Mouse (Mus musculus): ENCODE data around the gene Nr3c2. TPM values are rescaled to one million over a fixed set of nuclear protein-coding genes. Genes with fewer than 3 reads are reported as not detected.

Gene Nr3c2
- polyA plus RNA-seq, 1 experiment, result 0.39 TPM

DNA sequence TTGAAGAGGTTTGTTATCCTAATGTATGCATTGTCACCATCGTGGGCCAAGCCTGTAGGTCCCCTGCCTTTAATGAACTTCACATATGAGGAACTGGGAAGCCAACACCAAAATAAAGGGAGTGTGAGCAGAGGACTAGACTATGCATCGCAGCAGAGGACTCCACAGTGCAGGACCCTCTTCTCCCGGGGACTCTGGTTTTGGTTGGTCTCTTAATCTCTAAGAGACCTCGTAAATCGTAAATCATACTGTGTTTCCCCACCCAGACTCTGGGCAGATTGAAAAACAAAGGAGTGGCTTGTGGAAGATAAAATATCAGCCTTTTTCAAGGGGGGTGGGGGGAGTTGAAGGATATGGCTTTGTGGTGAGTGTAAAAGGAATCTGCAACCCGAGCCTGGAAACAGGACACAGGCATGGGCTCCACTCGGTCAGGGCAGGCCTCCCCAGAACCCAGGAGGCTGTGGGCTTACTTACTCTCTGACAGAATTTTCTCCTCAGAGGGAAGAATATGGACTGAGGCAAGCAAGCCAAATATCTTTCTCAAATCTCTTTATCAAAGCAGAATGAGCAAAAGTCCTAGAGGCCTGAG, 234.6 kb downstream of the Nr3c2 start:
- H3K27ac ChIP-seq (ENCODE audit: insufficient read depth, low read depth, low read length), result no peak overlapping the region
- H3K4me1 ChIP-seq (ENCODE audit: control insufficient read depth, insufficient read depth, low read length), result 0 out of 2 replicates have a peak, but pooled peaks cover 4% of the 10 kb centered on the region
- no peak overlapping the region for H3K4me3 ChIP-seq (ENCODE audit: insufficient read depth, low read length)
- TF ChIP-seq CTCF (IDR thresholded peaks at IDR 0.05; ENCODE audit: low read depth, low read length), result no peak
- TF ChIP-seq POLR2A (IDR thresholded peaks at IDR 0.05; ENCODE audit: borderline replicate concordance, low read depth, low read length), result no peak

DNA sequence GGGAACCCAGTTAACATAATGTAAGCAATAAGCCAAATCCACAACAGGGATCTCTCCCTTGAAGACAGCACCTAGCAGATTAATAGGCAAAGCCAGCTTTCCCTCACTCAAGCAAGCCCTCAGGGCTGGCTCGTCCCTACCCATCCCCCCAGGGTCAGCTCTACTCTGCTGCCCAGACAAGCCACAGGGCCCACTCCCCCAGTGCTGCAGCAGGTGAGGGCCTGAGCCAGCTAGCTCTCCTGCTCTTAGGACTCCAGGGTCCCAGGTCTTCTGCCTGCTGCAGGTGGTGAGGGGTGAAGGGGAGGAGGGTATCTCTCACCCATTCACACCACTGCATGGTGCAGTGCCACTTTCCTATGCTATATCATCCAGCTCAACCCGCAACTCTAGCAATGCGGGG, 246.0 kb downstream of the Nr3c2 start:
- Histone ChIP-seq H3K27ac (ENCODE audit: insufficient read depth, low read depth, low read length) (no peak overlapping the region), H3K4me1 (ENCODE audit: control insufficient read depth, insufficient read depth, low read length) (no peaks in the 10 kb centered on the region), H3K4me3 (ENCODE audit: insufficient read depth, low read length) (no peak overlapping the region)
- TF ChIP-seq POLR2A (IDR thresholded peaks at IDR 0.05; ENCODE audit: borderline replicate concordance, low read depth, low read length) (no peak), CTCF (IDR thresholded peaks at IDR 0.05; ENCODE audit: low read depth, low read length) (no peak)

DNA sequence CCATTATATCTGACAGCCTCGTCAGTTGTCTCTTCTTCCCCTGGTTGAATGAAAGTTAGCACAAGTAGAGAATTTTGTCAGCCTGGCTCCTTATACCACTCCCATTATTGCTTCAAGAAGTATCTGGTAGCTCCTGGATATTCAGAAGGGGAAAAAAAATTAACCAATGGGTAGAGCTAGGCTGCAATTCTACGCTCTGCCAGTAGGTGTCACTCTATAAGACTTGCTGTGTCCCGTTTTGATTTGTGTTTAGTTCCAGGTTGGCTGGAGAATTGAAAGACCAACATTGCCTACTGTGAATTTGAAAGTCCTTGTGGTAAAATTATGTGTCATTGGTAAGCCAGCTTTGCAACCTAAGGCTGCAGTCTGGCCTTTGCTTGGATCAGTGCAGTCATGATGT, 255.3 kb downstream of the Nr3c2 start:
- TF ChIP-seq POLR2A (IDR thresholded peaks at IDR 0.05; ENCODE audit: borderline replicate concordance, low read depth, low read length), result no peak
- TF ChIP-seq CTCF (IDR thresholded peaks at IDR 0.05; ENCODE audit: low read depth, low read length), result no peak
- Histone ChIP-seq H3K4me3 (ENCODE audit: insufficient read depth, low read length) (no peak overlapping the region), H3K27ac (ENCODE audit: insufficient read depth, low read depth, low read length) (no peak overlapping the region), H3K4me1 (ENCODE audit: control insufficient read depth, insufficient read depth, low read length) (no peaks in the 10 kb centered on the region)

DNA sequence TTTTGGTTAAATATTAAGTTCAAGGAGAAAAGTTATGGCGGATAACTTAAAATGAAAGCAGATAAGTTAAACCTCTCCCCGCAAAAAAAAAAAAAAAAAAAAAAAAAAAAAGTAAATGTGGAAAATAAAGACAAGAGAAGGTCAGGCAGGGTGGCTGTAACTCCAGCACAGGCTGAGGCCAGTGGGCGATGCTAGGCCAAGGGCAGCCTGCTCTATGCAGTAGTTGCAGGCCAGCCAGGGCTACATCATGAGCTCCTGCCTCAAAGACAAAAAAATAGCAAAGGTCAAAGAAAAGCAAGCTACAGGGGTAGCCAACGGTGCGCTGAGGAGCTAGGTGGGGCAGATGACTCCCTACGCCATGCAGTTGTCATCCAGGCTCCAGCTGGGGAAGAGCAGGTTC, 270.1 kb downstream of the Nr3c2 start:
- Histone ChIP-seq H3K4me3 (ENCODE audit: insufficient read depth, low read length) (no peak overlapping the region), H3K27ac (ENCODE audit: insufficient read depth, low read depth, low read length) (no peak overlapping the region), H3K4me1 (ENCODE audit: control insufficient read depth, insufficient read depth, low read length) (no peaks in the 10 kb centered on the region)
- TF ChIP-seq CTCF (IDR thresholded peaks at IDR 0.05; ENCODE audit: low read depth, low read length) (no peak), POLR2A (IDR thresholded peaks at IDR 0.05; ENCODE audit: borderline replicate concordance, low read depth, low read length) (no peak)

DNA sequence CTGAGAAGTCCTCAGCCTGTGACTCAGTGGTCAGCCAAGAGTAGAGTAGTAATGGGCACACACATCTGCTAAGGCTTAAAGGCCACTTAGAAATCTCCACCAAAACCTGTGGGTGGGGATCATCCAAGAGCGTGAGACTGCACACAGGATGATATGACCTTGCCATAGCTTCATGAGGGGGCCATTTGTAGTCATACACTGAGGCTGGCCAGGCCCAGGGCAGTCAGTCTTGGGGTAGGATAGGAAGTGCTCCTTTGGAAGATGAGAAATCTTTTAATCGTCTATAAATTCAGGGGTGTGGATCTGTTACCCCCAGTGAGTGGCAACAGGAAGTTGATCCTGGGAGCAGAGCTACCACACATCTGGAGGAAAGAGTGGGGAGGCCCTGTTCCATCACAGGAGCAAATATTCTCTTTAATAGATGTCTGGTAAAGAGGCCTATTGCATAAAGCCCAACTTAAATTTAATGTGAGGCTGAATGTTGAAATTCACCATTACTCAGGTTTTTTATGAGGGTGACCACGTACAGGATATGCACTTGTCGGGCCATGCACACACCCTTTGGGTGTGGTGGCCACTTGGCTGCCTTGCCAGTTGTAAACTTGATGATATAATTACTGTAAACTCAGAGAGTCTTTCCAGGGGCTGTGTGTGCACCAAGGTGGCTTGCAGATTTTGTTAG, 270.7 kb downstream of the Nr3c2 start:
- no peaks in the 10 kb centered on the region for H3K4me1 ChIP-seq (ENCODE audit: control insufficient read depth, insufficient read depth, low read length)
- no peak overlapping the region for H3K4me3 ChIP-seq (ENCODE audit: insufficient read depth, low read length)
- TF ChIP-seq POLR2A (IDR thresholded peaks at IDR 0.05; ENCODE audit: borderline replicate concordance, low read depth, low read length), result no peak
- no peak for TF ChIP-seq CTCF (IDR thresholded peaks at IDR 0.05; ENCODE audit: low read depth, low read length)
- H3K27ac ChIP-seq (ENCODE audit: insufficient read depth, low read depth, low read length), result no peak overlapping the region

DNA sequence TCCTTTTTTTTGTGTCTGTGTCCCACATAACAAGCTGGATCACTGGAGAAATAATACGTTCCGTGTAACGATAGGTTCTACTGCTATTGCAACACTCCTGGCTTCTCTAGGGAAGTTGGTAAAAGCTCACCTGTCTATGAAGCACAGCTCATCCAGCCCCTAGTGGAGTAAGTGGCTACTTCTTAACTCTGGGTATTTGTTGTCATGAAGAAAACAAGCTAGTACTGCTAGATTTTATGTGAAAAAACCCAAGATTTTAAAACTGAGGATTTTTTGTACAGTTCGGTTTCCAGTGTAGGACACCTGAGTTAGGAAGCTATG, 271.2 kb downstream of the Nr3c2 start:
- TF ChIP-seq POLR2A (IDR thresholded peaks at IDR 0.05; ENCODE audit: borderline replicate concordance, low read depth, low read length) (no peak), CTCF (IDR thresholded peaks at IDR 0.05; ENCODE audit: low read depth, low read length) (no peak)
- no peak overlapping the region for H3K4me3 ChIP-seq (ENCODE audit: insufficient read depth, low read length)
- H3K4me1 ChIP-seq (ENCODE audit: control insufficient read depth, insufficient read depth, low read length), result no peaks in the 10 kb centered on the region
- H3K27ac ChIP-seq (ENCODE audit: insufficient read depth, low read depth, low read length), result no peak overlapping the region

DNA sequence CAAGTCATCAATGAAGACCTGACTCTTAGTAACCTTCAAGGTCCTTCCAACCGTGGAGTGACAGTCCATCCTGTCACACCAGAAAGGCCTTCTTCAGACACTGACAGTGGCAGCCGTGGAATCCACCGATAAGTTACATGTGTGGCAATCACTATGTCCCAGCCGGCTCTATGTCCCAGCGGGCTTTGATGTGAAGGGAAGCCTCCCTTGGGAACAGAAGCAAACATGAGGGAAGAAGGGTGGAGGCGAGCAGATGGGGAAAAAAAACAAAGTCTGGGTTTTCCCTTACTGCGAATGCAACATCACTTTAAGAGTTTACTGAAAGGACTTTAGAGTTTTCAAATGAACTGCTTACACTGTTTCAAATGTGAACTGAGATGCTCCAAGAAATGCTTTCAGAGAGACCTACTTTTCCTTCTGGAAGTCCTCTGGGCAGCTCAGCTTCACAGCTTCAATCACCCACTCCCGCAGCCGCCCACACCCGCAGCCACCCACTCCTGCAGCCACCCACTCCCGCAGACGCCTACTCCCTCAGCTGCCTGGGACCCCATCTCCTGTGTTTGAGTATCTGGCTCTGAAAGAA, 273.9 kb downstream of the Nr3c2 start:
- no peak for TF ChIP-seq POLR2A (IDR thresholded peaks at IDR 0.05; ENCODE audit: borderline replicate concordance, low read depth, low read length)

DNA sequence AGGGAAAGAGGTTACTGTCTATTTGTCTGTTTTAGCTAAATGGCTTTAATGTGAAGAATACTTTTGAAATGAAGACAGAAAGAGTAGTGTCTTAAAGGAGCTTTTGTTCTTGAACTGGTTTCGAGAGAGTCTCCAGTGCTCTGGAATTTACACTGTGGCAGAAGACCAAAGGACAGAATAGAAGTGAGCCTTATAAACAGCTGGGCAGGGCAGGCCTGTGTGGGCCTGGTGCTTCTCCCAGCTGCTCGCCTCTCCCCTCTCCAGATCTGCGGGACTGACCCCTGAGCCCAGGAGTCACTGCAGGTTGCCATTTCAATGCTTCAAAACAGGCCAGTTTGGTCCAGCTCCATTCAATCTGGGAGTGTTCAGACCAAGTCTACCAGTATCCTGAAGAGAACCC, 274.5 kb downstream of the Nr3c2 start:
- Histone ChIP-seq H3K4me1 (ENCODE audit: control insufficient read depth, insufficient read depth, low read length) (no peaks in the 10 kb centered on the region), H3K27ac (ENCODE audit: insufficient read depth, low read depth, low read length) (no peak overlapping the region), H3K4me3 (ENCODE audit: insufficient read depth, low read length) (no peak overlapping the region)
- TF ChIP-seq POLR2A (IDR thresholded peaks at IDR 0.05; ENCODE audit: borderline replicate concordance, low read depth, low read length) (no peak), CTCF (IDR thresholded peaks at IDR 0.05; ENCODE audit: low read depth, low read length) (no peak)

More for the DNA sequence above, 273.9 kb downstream of the Nr3c2 start:
- Histone ChIP-seq H3K27ac (ENCODE audit: insufficient read depth, low read depth, low read length) (no peak overlapping the region), H3K4me3 (ENCODE audit: insufficient read depth, low read length) (no peak overlapping the region), H3K4me1 (ENCODE audit: control insufficient read depth, insufficient read depth, low read length) (no peaks in the 10 kb centered on the region)

DNA sequence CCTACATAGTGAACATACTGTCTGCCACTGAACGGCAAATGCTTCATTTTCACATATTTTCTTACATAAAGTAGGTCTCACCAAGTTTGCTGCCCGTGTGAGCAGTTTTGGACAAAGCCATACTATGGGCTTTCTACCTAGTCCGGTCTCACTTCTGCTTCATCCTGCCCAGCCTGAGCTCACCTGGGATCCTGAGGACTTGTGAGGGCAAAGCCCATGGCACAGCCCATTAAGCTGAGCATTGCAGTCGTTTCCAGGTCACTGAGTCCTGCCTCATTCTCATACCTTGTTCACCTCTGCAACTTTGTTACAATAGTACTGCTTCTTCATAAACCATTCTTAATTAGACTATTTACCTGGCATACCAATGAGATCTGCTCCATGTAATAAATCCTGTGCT, 276.2 kb downstream of the Nr3c2 start:
- no peak for TF ChIP-seq CTCF (IDR thresholded peaks at IDR 0.05; ENCODE audit: low read depth, low read length)
- no peak for TF ChIP-seq POLR2A (IDR thresholded peaks at IDR 0.05; ENCODE audit: borderline replicate concordance, low read depth, low read length)
- Histone ChIP-seq H3K4me3 (ENCODE audit: insufficient read depth, low read length) (no peak overlapping the region), H3K27ac (ENCODE audit: insufficient read depth, low read depth, low read length) (no peak overlapping the region), H3K4me1 (ENCODE audit: control insufficient read depth, insufficient read depth, low read length) (no peaks in the 10 kb centered on the region)

DNA sequence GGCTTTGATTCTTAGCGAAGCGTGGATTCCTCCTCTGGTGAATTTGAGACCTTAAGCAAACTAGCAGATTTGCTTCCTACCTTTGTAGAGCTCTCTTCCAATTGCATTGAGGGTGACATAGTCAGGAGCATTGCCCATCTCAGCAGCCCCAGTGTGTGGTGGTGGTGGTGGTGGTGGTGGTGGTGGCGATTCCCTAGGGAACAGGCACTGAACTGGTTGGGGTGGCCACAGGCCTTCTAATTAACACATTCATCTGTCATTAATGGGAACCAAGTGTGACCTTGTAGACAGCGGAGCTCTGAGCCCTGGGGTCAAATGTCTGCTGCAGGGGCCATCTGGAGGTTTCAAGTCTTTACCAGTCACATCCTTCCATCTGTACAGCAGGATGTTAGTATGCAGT, 277.1 kb downstream of the Nr3c2 start:
- TF ChIP-seq CTCF (IDR thresholded peaks at IDR 0.05; ENCODE audit: low read depth, low read length) (no peak), POLR2A (IDR thresholded peaks at IDR 0.05; ENCODE audit: borderline replicate concordance, low read depth, low read length) (no peak)
- no peak overlapping the region for H3K27ac ChIP-seq (ENCODE audit: insufficient read depth, low read depth, low read length)
- no peak overlapping the region for H3K4me3 ChIP-seq (ENCODE audit: insufficient read depth, low read length)
- no peaks in the 10 kb centered on the region for H3K4me1 ChIP-seq (ENCODE audit: control insufficient read depth, insufficient read depth, low read length)
